Mouse (Mus musculus) heart, embryonic 13.5 days (tissue): ENCODE measurements around the gene Slc33a1. TPM values are rescaled to one million over a fixed set of nuclear protein-coding genes. Genes with fewer than 3 reads are reported as not detected.
A peak's percentile ranks its signal among the peaks of the same experiment; 100 is the strongest.

Source experiments
- ATAC-seq: fragments of 200-750 bp; cut with Nextera tagmentation; 2 replicates; pipeline ENCODE4 v1.8.0; 2017; ENCODE audit warnings: moderate TSS enrichment; ENCODE audit not compliant: insufficient number of reproducible peaks, low FRiP score, low TSS enrichment; ENCODE audit errors: extremely low read depth
- H3K27ac ChIP-seq: fragments of 300-500 bp; sonication (generic); replicated peaks from 2 replicates; pipeline ENCODE4 v1.5.1; 2015; ENCODE audit warnings: moderate library complexity, mild to moderate bottlenecking, inconsistent platforms
- H3K27me3 ChIP-seq: fragments of 300-500 bp; sonication (generic); replicated peaks from 2 replicates; pipeline ENCODE4 v1.6.1; 2015; ENCODE audit warnings: mild to moderate bottlenecking, inconsistent platforms
- H3K36me3 ChIP-seq: fragments of 300-500 bp; sonication (generic); 2 replicates; pipeline ENCODE4 v1.6.1; 2015; ENCODE audit warnings: mild to moderate bottlenecking, inconsistent platforms
- H3K4me1 ChIP-seq: fragments of 300-500 bp; sonication (generic); 2 replicates; pipeline ENCODE4 v1.6.1; 2015; ENCODE audit warnings: inconsistent platforms
- H3K4me2 ChIP-seq: fragments of 300-500 bp; sonication (generic); 2 replicates; pipeline ENCODE4 v1.6.1; 2015; ENCODE audit warnings: inconsistent platforms, mild to moderate bottlenecking, moderate library complexity
- H3K4me3 ChIP-seq: fragments of 300-500 bp; sonication (generic); 2 replicates; pipeline ENCODE4 v1.5.1; 2015; ENCODE audit warnings: moderate library complexity, mild to moderate bottlenecking, inconsistent platforms
- H3K9ac ChIP-seq: fragments of 300-500 bp; sonication (generic); 2 replicates; pipeline ENCODE4 v1.6.1; 2015; ENCODE audit warnings: inconsistent platforms, mild to moderate bottlenecking, moderate library complexity
- H3K9me3 ChIP-seq: fragments of 300-500 bp; sonication (generic); 2 replicates; pipeline ENCODE4 v1.6.1; 2016; ENCODE audit warnings: inconsistent platforms
- WGBS: fragments of 180-500 bp; shearing (Covaris S2); methylation state at CpG from one replicate; pipeline ENCODE4 v1.1.7; 2015; ENCODE audit warnings: mixed read lengths; 5-methylcytosine and 5-hydroxymethylcytosine counted together
- polyA plus RNA-seq: library from polyadenylated mRNA; unstranded; fragments of >200 nt; fragmentation: Nextera tagmentation; extraction: Ambion mirVana; gene quantifications from 2 replicates; pipeline ENCODE4 v1.2.1, GENCODE M21; 2015

Slc33a1 gene
- 9.0 and 10.0 TPM in 2 replicates for polyA plus RNA-seq

DNA sequence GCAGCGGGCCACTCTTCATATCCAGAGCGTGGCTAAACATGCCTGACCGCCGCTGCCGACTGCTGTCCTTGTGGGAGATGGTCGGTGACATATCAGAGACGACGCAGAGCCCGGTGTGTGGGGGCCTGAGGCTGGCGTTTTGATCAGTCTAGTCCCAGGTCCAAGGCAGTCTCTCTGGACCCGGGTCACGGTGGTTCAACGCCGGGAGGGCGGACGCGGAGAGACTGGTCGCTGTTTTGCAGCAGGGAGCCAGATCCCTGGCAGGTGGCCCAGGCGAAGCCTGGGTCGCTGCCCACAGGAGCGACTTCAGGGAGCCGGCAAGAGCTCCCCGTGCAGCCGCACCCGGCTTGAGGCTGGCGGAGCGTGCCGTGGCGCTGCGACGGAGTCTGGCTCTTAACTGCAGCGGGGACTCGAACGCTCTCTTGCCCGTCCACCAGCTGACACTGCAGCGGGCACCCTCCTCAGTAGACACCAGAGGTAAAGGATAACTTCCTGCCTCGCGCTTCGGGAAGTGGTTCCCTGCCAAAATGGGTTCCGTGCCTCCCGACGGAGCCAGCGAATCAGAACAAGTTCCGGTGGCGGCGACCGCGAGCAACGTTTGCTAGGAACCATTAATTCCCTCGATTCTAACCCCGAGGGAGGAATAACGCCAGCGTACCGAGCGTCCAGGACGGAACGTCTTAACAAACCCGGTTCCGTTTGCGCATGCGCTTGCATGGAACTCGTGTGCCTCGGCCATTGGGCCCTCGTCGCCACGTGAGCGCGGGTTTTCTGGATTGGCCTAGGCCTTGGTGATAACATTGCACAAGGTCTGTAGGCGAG is at the start of gene Slc33a1:
Gene Slc33a1, minus strand, starts transcription at position 669 of the 822 bp plus-strand sequence.
- peaks cover 26% of the 10 kb centered on the region for H3K4me1 ChIP-seq
- H3K36me3 ChIP-seq = peaks cover 8% of the 10 kb centered on the region; the same call in 1 of the 2 replicates
- peaks cover 17% of the 10 kb centered on the region for H3K27me3 ChIP-seq
- H3K4me3 ChIP-seq = peak within 1 kb of the TSS; percentile 68
- H3K4me2 ChIP-seq = peak within 1 kb of the TSS; percentile 92
- under 1% methylated on average over 69 of the region's 69 CpGs for WGBS
- H3K9me3 ChIP-seq = no peaks in the 10 kb centered on the region
- ATAC-seq = peak; percentile 80
- peak within 1 kb of the TSS; percentile 76 for H3K27ac ChIP-seq
- peak within 1 kb of the TSS; percentile 89 for H3K9ac ChIP-seq

DNA sequence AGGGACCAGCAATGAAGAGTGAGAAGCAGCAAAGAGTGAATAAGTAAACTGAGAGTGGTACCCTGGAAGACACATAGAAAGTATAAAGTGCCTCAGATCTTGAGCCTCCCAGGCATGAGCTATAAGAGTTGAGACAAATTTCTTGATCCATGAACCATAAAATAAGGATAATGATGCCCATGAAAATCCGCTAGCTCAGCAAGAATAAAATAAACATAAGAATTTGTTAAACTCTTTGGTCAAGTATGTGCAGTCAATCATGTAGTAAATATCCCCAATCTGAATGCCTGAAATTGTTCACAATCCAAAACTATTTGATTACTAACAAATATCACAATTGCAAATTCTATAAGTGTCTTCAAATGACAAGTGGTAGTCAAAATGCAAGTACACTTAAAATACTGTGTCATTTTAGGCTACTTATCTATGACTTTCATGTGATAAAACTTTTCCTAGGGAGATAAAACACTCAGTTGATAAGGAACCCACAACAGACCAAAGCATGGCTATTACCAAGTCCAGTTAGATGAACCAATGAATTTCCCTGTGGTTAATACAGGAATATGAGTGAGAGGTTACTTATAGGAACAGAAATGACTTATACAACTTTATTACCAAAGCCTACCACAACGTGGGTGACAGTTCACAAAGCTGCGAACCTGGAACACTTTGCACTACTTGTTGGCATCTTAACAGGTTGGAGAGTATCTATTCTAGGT is 24.3 kb upstream of the Slc33a1 start:
- Histone ChIP-seq H3K27ac (no peak overlapping the region), H3K4me3 (no peak overlapping the region), H3K4me2 (no peak overlapping the region), H3K4me1 (no peaks in the 10 kb centered on the region), H3K9me3 (no peaks in the 10 kb centered on the region), H3K27me3 (no peaks in the 10 kb centered on the region), H3K36me3 (peaks cover 83% of the 10 kb centered on the region), H3K9ac (no peak overlapping the region)
- WGBS = 81% methylated on average over 3 of the region's 3 CpGs
- no peak for ATAC-seq

DNA sequence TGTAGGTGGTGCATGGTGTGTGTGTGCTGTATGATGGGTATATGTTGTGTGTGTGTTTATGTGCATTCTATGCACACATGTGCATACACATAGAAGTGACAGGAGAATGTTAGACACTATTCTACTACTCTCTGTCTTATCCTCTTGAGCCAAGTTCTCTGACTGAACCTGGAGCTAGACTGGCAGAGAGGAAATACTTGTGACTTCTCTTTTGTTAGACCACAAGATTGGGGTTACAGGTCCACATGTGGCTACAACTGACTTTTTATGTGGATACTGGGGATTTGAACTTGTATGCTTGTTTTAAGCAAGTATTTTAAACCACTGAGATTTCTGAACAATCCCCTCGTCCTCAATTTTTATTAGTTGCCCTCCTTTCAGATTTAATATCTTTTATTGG is 22.1 kb upstream of the Slc33a1 start:
- H3K4me1 ChIP-seq = no peaks in the 10 kb centered on the region
- H3K4me3 ChIP-seq = no peak overlapping the region
- no peak overlapping the region for H3K9ac ChIP-seq
- ATAC-seq = no peak
- H3K27me3 ChIP-seq = no peaks in the 10 kb centered on the region
- H3K4me2 ChIP-seq = no peak overlapping the region
- H3K27ac ChIP-seq = no peak overlapping the region
- no peaks in the 10 kb centered on the region for H3K9me3 ChIP-seq
- H3K36me3 ChIP-seq = peaks cover 80% of the 10 kb centered on the region
- WGBS = 85% methylated on average over 1 of the region's 1 CpGs

DNA sequence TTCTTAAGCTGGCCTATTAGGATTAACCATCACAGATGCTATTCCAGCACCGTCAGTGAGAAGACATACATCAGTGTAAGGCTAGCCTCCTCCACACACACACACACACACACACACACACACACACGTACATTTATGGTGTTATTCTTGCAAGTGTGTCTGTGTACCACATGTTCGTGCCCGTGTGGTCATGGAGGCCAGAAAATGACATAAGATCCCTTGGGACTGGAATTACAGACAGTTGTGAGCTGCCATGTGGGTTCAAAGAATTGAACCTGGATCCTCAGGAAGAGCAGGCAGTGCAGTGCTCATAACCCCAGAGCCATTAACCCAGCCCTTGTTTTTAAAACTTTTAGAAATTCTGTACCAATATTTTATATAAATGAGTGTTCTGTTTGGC is 13.3 kb upstream of the Slc33a1 start:
- Histone ChIP-seq H3K4me1 (peaks cover 28% of the 10 kb centered on the region), H3K9ac (no peak overlapping the region), H3K27ac (no peak overlapping the region), H3K4me3 (0 out of 2 replicates have a peak overlapping the region, but pooled peaks have one; percentile 89), H3K4me2 (peak overlapping the region; percentile 75), H3K36me3 (peaks cover 31% of the 10 kb centered on the region), H3K9me3 (no peaks in the 10 kb centered on the region), H3K27me3 (no peaks in the 10 kb centered on the region)
- 81% methylated on average over 4 of the region's 4 CpGs for WGBS
- ATAC-seq = no peak

DNA sequence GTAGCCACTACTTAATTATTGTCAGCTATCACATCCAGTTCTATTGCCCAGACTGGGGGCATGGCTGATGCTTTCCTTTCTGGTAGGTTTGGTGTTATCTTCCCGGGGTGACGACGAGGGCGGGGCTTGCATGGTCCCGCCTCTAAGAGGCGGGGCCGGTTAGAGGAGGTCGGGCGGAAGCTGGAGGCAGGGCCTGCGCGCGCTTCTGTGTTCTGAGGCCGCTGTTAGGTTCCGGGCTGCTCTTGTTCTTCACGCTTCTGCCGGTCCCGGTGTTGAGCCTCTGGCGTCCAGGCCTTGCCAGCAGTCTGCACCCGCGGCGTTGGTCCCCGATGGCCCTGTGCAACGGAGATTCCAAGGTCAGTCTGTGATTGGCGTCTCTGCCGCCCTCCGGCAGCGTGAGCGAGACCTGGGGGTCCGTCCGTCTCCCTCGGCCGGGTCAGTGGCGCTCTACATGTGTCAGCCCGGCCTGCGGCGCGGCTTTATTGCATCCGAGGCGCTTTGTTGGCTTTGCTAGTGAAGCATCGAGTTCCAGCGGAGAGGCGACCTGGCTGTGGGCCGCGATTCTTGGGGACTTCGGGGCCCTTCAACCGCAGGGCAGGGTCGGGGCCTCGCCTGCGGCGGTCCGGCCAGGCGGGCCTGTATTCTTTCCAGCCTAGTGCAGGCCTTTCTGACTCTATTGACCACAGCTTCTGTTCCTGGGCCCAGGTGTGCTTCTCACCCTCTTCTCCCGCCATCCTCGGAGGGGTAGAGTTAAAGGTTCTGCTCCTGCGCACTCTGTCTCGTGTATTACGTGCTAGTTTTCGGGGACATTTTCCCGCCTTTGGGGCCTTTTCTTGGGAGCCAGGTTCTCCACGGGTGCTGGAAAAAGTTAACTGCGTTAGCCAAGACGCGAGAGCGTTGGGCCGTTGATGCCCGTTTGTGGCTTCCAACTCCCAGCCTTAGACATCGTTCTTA is 11.7 kb upstream of the Slc33a1 start, which contains the start of gene Gmps:
Gene Gmps, plus strand, starts transcription at position 152 of the 954 bp plus-strand sequence.
- H3K4me1 ChIP-seq = peaks cover 28% of the 10 kb centered on the region
- H3K27ac ChIP-seq = peak within 1 kb of the TSS; percentile 94
- no peaks in the 10 kb centered on the region for H3K9me3 ChIP-seq
- peak within 1 kb of the TSS; percentile 97 for H3K9ac ChIP-seq
- H3K4me2 ChIP-seq = peak within 1 kb of the TSS; percentile 75
- H3K36me3 ChIP-seq = peaks cover 17% of the 10 kb centered on the region
- peak within 1 kb of the TSS; percentile 89 for H3K4me3 ChIP-seq
- ATAC-seq = peak; percentile 92
- under 1% methylated on average over 67 of the region's 67 CpGs for WGBS
- H3K27me3 ChIP-seq = no peaks in the 10 kb centered on the region

DNA sequence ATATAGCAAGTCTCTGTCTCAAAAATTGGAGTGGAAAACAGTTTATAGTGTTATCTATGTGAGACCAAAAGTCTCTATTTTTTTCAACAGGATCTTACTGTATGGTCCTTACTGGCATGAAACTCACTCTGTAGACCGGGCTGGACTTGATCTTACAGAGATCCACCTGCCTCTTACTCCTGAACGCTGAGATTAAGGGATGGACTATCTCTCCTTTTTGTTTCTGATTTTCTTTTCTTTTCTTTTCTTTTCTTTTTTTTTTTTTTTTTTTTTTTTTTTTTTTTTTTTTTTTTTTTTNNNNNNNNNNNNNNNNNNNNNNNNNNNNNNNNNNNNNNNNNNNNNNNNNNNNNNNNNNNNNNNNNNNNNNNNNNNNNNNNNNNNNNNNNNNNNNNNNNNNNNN is 1.4 kb upstream of the Slc33a1 start:
- H3K9me3 ChIP-seq = no peaks in the 10 kb centered on the region
- WGBS = 74% methylated on average over 2 of the region's 2 CpGs
- H3K27me3 ChIP-seq = peaks cover 17% of the 10 kb centered on the region
- no peak overlapping the region for H3K9ac ChIP-seq
- no peak for ATAC-seq
- H3K4me3 ChIP-seq = no peak overlapping the region
- no peak overlapping the region for H3K27ac ChIP-seq
- peaks cover 26% of the 10 kb centered on the region for H3K4me1 ChIP-seq
- H3K36me3 ChIP-seq = 0 out of 2 replicates have a peak, but pooled peaks cover 3% of the 10 kb centered on the region
- no peak overlapping the region for H3K4me2 ChIP-seq

DNA sequence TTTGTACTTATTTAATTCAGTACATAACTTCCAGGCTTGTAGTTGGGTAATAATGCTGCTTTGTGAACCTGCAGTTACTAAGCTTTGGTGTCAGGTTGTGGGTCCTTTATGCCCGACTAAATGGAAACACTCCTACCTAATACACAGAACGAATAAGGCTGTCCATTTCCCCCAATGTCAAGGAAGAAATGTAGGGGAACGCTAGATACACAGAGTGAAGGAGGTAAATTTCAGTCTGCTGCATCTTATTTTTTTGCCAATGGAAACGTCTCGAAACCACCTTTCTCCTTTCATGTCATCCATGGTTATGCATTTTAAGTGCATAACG is 318 bp upstream of the Slc33a1 start:
- Histone ChIP-seq H3K27me3 (peaks cover 17% of the 10 kb centered on the region), H3K36me3 (0 out of 2 replicates have a peak, but pooled peaks cover 3% of the 10 kb centered on the region), H3K27ac (peak overlapping the region; percentile 76), H3K4me1 (peaks cover 26% of the 10 kb centered on the region), H3K9ac (no peak overlapping the region), H3K9me3 (no peaks in the 10 kb centered on the region), H3K4me2 (peak overlapping the region; percentile 92), H3K4me3 (peak overlapping the region; percentile 68)
- ATAC-seq = no peak
- 76% methylated on average over 6 of the region's 6 CpGs for WGBS

DNA sequence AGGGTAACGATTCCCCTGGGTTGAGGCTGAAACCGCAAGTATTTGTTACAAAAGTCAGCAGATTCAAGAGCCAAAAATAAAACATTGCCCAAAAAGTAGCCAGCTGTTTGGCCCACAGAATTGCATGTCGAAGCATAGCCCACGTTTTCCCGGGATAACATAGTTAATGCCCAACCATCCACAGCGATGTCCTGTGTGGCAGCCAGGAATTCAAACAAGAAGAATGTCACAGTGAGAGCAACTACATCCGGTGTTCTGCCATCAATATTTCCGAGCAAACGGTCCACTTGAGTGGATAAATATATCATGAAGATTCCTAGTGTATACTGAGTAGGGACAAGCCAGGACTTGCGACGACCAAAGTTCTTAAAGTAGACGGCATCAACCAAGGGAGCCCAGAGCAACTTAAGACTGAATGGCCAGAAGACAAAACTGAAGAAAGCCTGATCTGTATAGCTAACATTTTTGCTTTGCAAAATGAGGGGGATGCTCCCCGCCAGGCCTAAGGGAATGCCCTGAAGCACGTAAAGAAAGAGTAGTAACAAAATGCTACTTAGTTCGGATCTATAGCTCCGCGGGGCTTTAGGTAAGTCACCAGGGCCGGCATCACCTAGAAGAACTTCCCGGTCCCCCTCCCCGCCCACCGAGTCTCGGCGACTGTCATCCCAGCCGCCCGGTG is 1.0 kb downstream of the Slc33a1 start:
- Histone ChIP-seq H3K36me3 (peaks cover 9% of the 10 kb centered on the region; the same call in 1 of the 2 replicates), H3K27me3 (peaks cover 14% of the 10 kb centered on the region), H3K4me1 (peaks cover 26% of the 10 kb centered on the region), H3K9me3 (no peaks in the 10 kb centered on the region), H3K4me3 (peak overlapping the region; percentile 68), H3K9ac (peak overlapping the region; percentile 89), H3K27ac (peak overlapping the region; percentile 76), H3K4me2 (peak overlapping the region; percentile 92)
- ATAC-seq = no peak
- 9% methylated on average over 24 of the region's 25 CpGs for WGBS

DNA sequence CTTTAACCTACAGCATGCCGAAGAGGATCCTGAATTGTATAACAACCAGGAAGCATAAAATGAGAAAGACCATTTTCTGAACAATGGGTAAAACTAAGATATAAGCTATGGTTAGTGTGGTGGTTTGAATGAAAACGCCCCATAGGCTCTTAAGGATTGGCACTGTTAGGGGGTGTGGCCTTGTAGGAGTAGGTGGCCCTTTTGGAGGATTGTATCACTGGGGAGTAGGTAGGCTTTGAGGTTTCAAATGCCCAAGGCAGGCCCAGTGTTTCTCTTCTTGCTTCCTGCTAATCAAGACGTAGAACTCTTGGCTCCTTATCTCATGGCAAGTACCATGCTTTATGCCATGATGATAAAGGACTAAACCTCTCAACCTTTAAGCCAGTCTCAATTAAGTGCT is 14.7 kb downstream of the Slc33a1 start:
- H3K9me3 ChIP-seq = no peaks in the 10 kb centered on the region
- H3K4me3 ChIP-seq = no peak overlapping the region
- WGBS = 66% methylated on average over 3 of the region's 3 CpGs
- peaks cover 23% of the 10 kb centered on the region for H3K36me3 ChIP-seq
- no peak overlapping the region for H3K4me2 ChIP-seq
- no peak for ATAC-seq
- H3K9ac ChIP-seq = no peak overlapping the region
- no peak overlapping the region for H3K27ac ChIP-seq
- no peaks in the 10 kb centered on the region for H3K4me1 ChIP-seq
- no peaks in the 10 kb centered on the region for H3K27me3 ChIP-seq

DNA sequence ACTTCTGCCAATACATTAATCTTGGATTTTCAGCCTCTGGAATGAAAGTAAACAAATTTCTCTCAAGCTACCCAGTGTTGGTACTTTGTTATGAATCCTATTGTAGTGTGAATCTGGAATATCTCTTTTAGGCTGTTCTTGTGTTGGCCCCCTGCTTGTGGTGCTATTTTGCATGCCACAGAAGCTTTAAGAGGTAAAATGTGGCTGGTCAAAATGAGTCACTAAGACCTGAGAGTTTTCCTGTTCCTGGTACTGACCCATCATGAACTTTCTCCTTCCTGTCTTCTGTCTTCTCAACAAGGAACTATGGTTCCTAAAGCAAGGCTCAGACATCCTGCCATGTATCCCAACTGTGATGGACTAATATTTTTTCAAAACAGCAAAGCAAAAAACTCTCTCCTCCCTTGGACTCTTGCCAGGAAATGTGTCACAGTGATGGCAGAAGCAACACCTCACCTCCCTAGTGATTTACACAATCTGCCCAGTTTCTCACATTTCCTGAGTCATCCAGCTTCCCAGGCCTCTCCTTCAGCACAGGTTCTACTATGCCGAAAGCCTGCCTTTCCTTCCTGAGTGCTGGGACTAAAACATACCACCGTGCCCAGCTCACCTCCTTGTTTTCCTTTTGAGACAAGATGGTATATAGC is 23.2 kb downstream of the Slc33a1 start:
- H3K27me3 ChIP-seq = no peaks in the 10 kb centered on the region
- H3K9ac ChIP-seq = no peak overlapping the region
- no peak overlapping the region for H3K4me3 ChIP-seq
- H3K4me1 ChIP-seq = no peaks in the 10 kb centered on the region
- H3K36me3 ChIP-seq = peaks cover 41% of the 10 kb centered on the region
- no peak for ATAC-seq
- H3K27ac ChIP-seq = no peak overlapping the region
- no peaks in the 10 kb centered on the region for H3K9me3 ChIP-seq
- 58% methylated on average over 2 of the region's 2 CpGs for WGBS
- no peak overlapping the region for H3K4me2 ChIP-seq
